Mouse (Mus musculus): ENCODE data around the gene Gm11634.
"Not testable (repeated sequence)": the region's sequence is repeated elsewhere in the genome, so short reads cannot be mapped to it uniquely, and the experiment has no call there.

The Gm11634 gene

GRCm38 (mm10) chr11:101599156-101599555 lies at the start of gene Gm11634:
Gene Gm11634 (minus strand): TSS chr11:101599256.
- DNase-seq (ENCODE audit: low spot score in 2 of 2), result no peak

GRCm38 (mm10) chr11:101647093-101647492 lies 48.0 kb upstream of the Gm11634 start:
- DNase-seq (ENCODE audit: low spot score in 2 of 2), result not testable (repeated sequence)

GRCm38 (mm10) chr11:101646283-101646794 lies 47.3 kb upstream of the Gm11634 start:
- not testable (repeated sequence) for DNase-seq (ENCODE audit: low spot score in 2 of 2)

GRCm38 (mm10) chr11:101645411-101646282 lies 46.6 kb upstream of the Gm11634 start:
- DNase-seq (ENCODE audit: low spot score in 2 of 2), result peak; percentile 40 to 48

GRCm38 (mm10) chr11:101645043-101645410 lies 46.0 kb upstream of the Gm11634 start:
- not testable (repeated sequence) for DNase-seq (ENCODE audit: low spot score in 2 of 2)

- DNase-seq (ENCODE audit: low spot score in 2 of 2), result no peak
Observed at GRCm38 (mm10) chr11:101644591-101644990, 45.5 kb upstream of the Gm11634 start.

GRCm38 (mm10) chr11:101642931-101643330 lies 43.9 kb upstream of the Gm11634 start:
- DNase-seq (ENCODE audit: low spot score in 2 of 2), result no peak

GRCm38 (mm10) chr11:101641710-101642642 lies 42.9 kb upstream of the Gm11634 start:
- DNase-seq (ENCODE audit: low spot score in 2 of 2), result not testable (repeated sequence)

- DNase-seq (ENCODE audit: low spot score in 2 of 2), result peak; percentile 63 to 64
Observed at GRCm38 (mm10) chr11:101640857-101641709, 42.0 kb upstream of the Gm11634 start.

GRCm38 (mm10) chr11:101639761-101640160 lies 40.7 kb upstream of the Gm11634 start:
- DNase-seq (ENCODE audit: low spot score in 2 of 2), result no peak

- no peak for DNase-seq (ENCODE audit: low spot score in 2 of 2)
Observed at GRCm38 (mm10) chr11:101635660-101636059, 36.6 kb upstream of the Gm11634 start.

- not testable (repeated sequence) for DNase-seq (ENCODE audit: low spot score in 2 of 2)
Observed at GRCm38 (mm10) chr11:101628733-101629417, 29.8 kb upstream of the Gm11634 start.

GRCm38 (mm10) chr11:101627857-101628559 lies 29.0 kb upstream of the Gm11634 start:
- DNase-seq (ENCODE audit: low spot score in 2 of 2), result peak; percentile 80

- peak; percentile 56 to 66 for DNase-seq (ENCODE audit: low spot score in 2 of 2)
Observed at GRCm38 (mm10) chr11:101626995-101627856, 28.2 kb upstream of the Gm11634 start, which contains the start of gene Rdm1. Gene Rdm1 (plus strand): TSS chr11:101627195.

- no peak for DNase-seq (ENCODE audit: low spot score in 2 of 2)
Observed at GRCm38 (mm10) chr11:101626649-101626994, 27.6 kb upstream of the Gm11634 start.

GRCm38 (mm10) chr11:101620022-101620655 lies 21.1 kb upstream of the Gm11634 start:
- DNase-seq (ENCODE audit: low spot score in 2 of 2), result not testable (repeated sequence)

GRCm38 (mm10) chr11:101618596-101618995 lies 19.5 kb upstream of the Gm11634 start:
- no peak for DNase-seq (ENCODE audit: low spot score in 2 of 2)

- DNase-seq (ENCODE audit: low spot score in 2 of 2), result no peak
Observed at GRCm38 (mm10) chr11:101617849-101618248, 18.8 kb upstream of the Gm11634 start.
